Mouse (Mus musculus) right cerebral cortex, adult 2 months (tissue): ENCODE data around the gene Ccdc121.

ENCODE experiments used
- DNase-seq, 2 experiments: peaks; one replicate each; pipeline ENCODE4 v3.0.0; 2021 to 2022; ENCODE audit warnings: low spot score in 2 of 2

Gene Ccdc121

GRCm38 (mm10) chr1:181512430-181513129 lies 1.3 kb upstream of the Ccdc121 start:
- no peak for DNase-seq

GRCm38 (mm10) chr1:181510855-181511254 lies 396 bp downstream of the Ccdc121 start:
- peak in 1 of 2 experiments; percentile 18 for DNase-seq

- DNase-seq: no peak
Measured at GRCm38 (mm10) chr1:181505367-181505766, 5.9 kb downstream of the Ccdc121 start.

- DNase-seq: no peak
Measured at GRCm38 (mm10) chr1:181503471-181503870, 7.8 kb downstream of the Ccdc121 start.

GRCm38 (mm10) chr1:181484696-181485095 lies 26.6 kb downstream of the Ccdc121 start:
- DNase-seq: no peak

GRCm38 (mm10) chr1:181476557-181476956 lies 34.7 kb downstream of the Ccdc121 start:
- DNase-seq: no peak

GRCm38 (mm10) chr1:181476141-181476540 lies 35.1 kb downstream of the Ccdc121 start:
- DNase-seq: no peak

- DNase-seq: no peak
Measured at GRCm38 (mm10) chr1:181469415-181469814, 41.8 kb downstream of the Ccdc121 start.

- no peak for DNase-seq
Measured at GRCm38 (mm10) chr1:181467321-181467670, 44.0 kb downstream of the Ccdc121 start.

- DNase-seq: peak; percentile 60 to 64
Measured at GRCm38 (mm10) chr1:181466601-181467320, 44.5 kb downstream of the Ccdc121 start.

- no peak for DNase-seq
Measured at GRCm38 (mm10) chr1:181466040-181466439, 45.2 kb downstream of the Ccdc121 start.

GRCm38 (mm10) chr1:181465027-181465426 lies 46.2 kb downstream of the Ccdc121 start:
- DNase-seq: no peak

- DNase-seq: no peak
Measured at GRCm38 (mm10) chr1:181462906-181463179, 48.4 kb downstream of the Ccdc121 start.

GRCm38 (mm10) chr1:181462051-181462905 lies 49.0 kb downstream of the Ccdc121 start:
- DNase-seq: no peak

GRCm38 (mm10) chr1:181461484-181461883 lies 49.8 kb downstream of the Ccdc121 start:
- DNase-seq: no peak

GRCm38 (mm10) chr1:181460283-181460682 lies 51.0 kb downstream of the Ccdc121 start:
- DNase-seq: peak in 1 of 2 experiments; percentile 29
